Mouse (Mus musculus) kidney, embryonic 15.5 days (tissue): ENCODE measurements around the gene Tagap1. TPM values are rescaled to one million over a fixed set of nuclear protein-coding genes. Genes with fewer than 3 reads are reported as not detected.
"Not testable (repeated sequence)": the region's sequence is repeated elsewhere in the genome, so short reads cannot be mapped to it uniquely, and the experiment has no call there.

Experiments used
- ATAC-seq: fragments of 200-750 bp; cut with Nextera tagmentation; replicated peaks from 2 replicates; pipeline ENCODE4 v1.8.0; 2017; ENCODE audit warnings: moderate TSS enrichment; ENCODE audit not compliant: low FRiP score
- H3K27ac ChIP-seq: fragments of 300-500 bp; sonication (generic); 2 replicates; pipeline ENCODE4 v1.5.1; 2015; ENCODE audit warnings: mild to moderate bottlenecking, inconsistent platforms
- H3K27me3 ChIP-seq: fragments of 300-500 bp; sonication (generic); 2 replicates; pipeline ENCODE4 v1.6.1; 2015; ENCODE audit warnings: inconsistent platforms
- H3K36me3 ChIP-seq: fragments of 300-500 bp; sonication (generic); 2 replicates; pipeline ENCODE4 v1.6.1; 2015; ENCODE audit warnings: inconsistent platforms
- H3K4me1 ChIP-seq: fragments of 300-500 bp; sonication (generic); 2 replicates; pipeline ENCODE4 v1.6.1; 2015; ENCODE audit warnings: inconsistent platforms
- H3K4me2 ChIP-seq: fragments of 300-500 bp; sonication (generic); 2 replicates; pipeline ENCODE4 v1.6.1; 2015; ENCODE audit warnings: moderate library complexity, mild to moderate bottlenecking, inconsistent platforms
- H3K4me3 ChIP-seq: fragments of 300-500 bp; sonication (generic); replicated peaks from 2 replicates; pipeline ENCODE4 v1.5.1; 2015; ENCODE audit warnings: mild to moderate bottlenecking, inconsistent platforms
- H3K9ac ChIP-seq: fragments of 300-500 bp; sonication (generic); 2 replicates; pipeline ENCODE4 v1.6.1; 2015; ENCODE audit warnings: mild to moderate bottlenecking, inconsistent platforms
- H3K9me3 ChIP-seq: fragments of 300-500 bp; sonication (generic); replicated peaks from 2 replicates; pipeline ENCODE4 v1.6.1; 2016; ENCODE audit warnings: inconsistent platforms
- WGBS: fragments of 180-500 bp; shearing (Covaris S2); methylation state at CpG from one replicate; pipeline ENCODE4 v1.1.7; 2015; ENCODE audit warnings: mixed read lengths; 5-methylcytosine and 5-hydroxymethylcytosine counted together
- polyA plus RNA-seq: library from polyadenylated mRNA; unstranded; fragments of >200 nt; fragmentation: Nextera tagmentation; extraction: Ambion mirVana; gene quantifications from 2 replicates; pipeline ENCODE4 v1.2.1, GENCODE M21; 2015

Tagap1 gene
- polyA plus RNA-seq, result 53.5 and 56.3 TPM in 2 replicates

- H3K4me2 ChIP-seq, result peak within 1 kb of the TSS; percentile 55
- not testable (repeated sequence) for H3K27me3 ChIP-seq, H3K4me1 ChIP-seq, H3K36me3 ChIP-seq, H3K9me3 ChIP-seq, ATAC-seq
- H3K27ac ChIP-seq, result peak within 1 kb of the TSS; percentile 76
- WGBS, result under 1% methylated on average over 47 of the region's 51 CpGs
- H3K9ac ChIP-seq, result peak within 1 kb of the TSS; percentile 43; the same call in 1 of the 2 replicates
- peak within 1 kb of the TSS; percentile 54 for H3K4me3 ChIP-seq
Observed at GRCm38 (mm10) chr17:6960776-6961175, at the start of gene Tagap1. Gene Tagap1, minus strand, starts transcription at chr17:6961156.

GRCm38 (mm10) chr17:7009901-7010300 lies 48.9 kb upstream of the Tagap1 start:
- not testable (repeated sequence) for H3K9me3 ChIP-seq, H3K36me3 ChIP-seq, H3K9ac ChIP-seq, ATAC-seq, H3K27me3 ChIP-seq, H3K4me3 ChIP-seq, H3K4me1 ChIP-seq, H3K27ac ChIP-seq, H3K4me2 ChIP-seq
- WGBS, result 65% methylated on average over 5 of the region's 9 CpGs

GRCm38 (mm10) chr17:7009440-7009839 lies 48.5 kb upstream of the Tagap1 start:
- not testable (repeated sequence) for H3K27me3 ChIP-seq, H3K27ac ChIP-seq, H3K4me1 ChIP-seq, H3K9me3 ChIP-seq, H3K4me2 ChIP-seq, ATAC-seq, H3K9ac ChIP-seq, H3K36me3 ChIP-seq, H3K4me3 ChIP-seq
- WGBS, result no CpG with 5 or more reads among the region's 7 CpGs

GRCm38 (mm10) chr17:7008885-7009284 lies 47.9 kb upstream of the Tagap1 start:
- not testable (repeated sequence) for H3K9ac ChIP-seq, H3K27ac ChIP-seq, H3K9me3 ChIP-seq, H3K4me2 ChIP-seq, H3K27me3 ChIP-seq, ATAC-seq, H3K4me3 ChIP-seq, H3K4me1 ChIP-seq, H3K36me3 ChIP-seq

GRCm38 (mm10) chr17:7005646-7006045 lies 44.7 kb upstream of the Tagap1 start:
- H3K9me3 ChIP-seq, ATAC-seq, H3K36me3 ChIP-seq, H3K4me2 ChIP-seq, H3K4me3 ChIP-seq, H3K9ac ChIP-seq, H3K27me3 ChIP-seq, H3K27ac ChIP-seq, H3K4me1 ChIP-seq: not testable (repeated sequence)
- WGBS, result 73% methylated on average over 3 of the region's 4 CpGs

GRCm38 (mm10) chr17:7003392-7003791 lies 42.4 kb upstream of the Tagap1 start:
- not testable (repeated sequence) for H3K4me3 ChIP-seq, H3K9ac ChIP-seq, H3K27ac ChIP-seq, H3K9me3 ChIP-seq, H3K4me1 ChIP-seq, ATAC-seq, H3K4me2 ChIP-seq, H3K27me3 ChIP-seq, H3K36me3 ChIP-seq
- no CpG with 5 or more reads among the region's 3 CpGs for WGBS

- ATAC-seq, H3K27me3 ChIP-seq, H3K4me3 ChIP-seq, H3K9ac ChIP-seq, H3K36me3 ChIP-seq, H3K9me3 ChIP-seq, H3K27ac ChIP-seq, H3K4me1 ChIP-seq, H3K4me2 ChIP-seq: not testable (repeated sequence)
- WGBS, result 57% methylated on average over 9 of the region's 12 CpGs
Observed at GRCm38 (mm10) chr17:7001790-7002585, 41.0 kb upstream of the Tagap1 start.

GRCm38 (mm10) chr17:6997778-6998490 lies 37.0 kb upstream of the Tagap1 start:
- not testable (repeated sequence) for H3K9ac ChIP-seq, H3K4me1 ChIP-seq, H3K36me3 ChIP-seq, H3K9me3 ChIP-seq, H3K27ac ChIP-seq, H3K27me3 ChIP-seq, H3K4me3 ChIP-seq, H3K4me2 ChIP-seq, ATAC-seq
- 71% methylated on average over 2 of the region's 7 CpGs for WGBS

GRCm38 (mm10) chr17:6996826-6997225 lies 35.9 kb upstream of the Tagap1 start:
- H3K36me3 ChIP-seq, H3K9me3 ChIP-seq: not testable (repeated sequence)

GRCm38 (mm10) chr17:6995504-6995903 lies 34.5 kb upstream of the Tagap1 start:
- H3K4me1 ChIP-seq, ATAC-seq, H3K4me3 ChIP-seq, H3K36me3 ChIP-seq, H3K27ac ChIP-seq, H3K9me3 ChIP-seq, H3K4me2 ChIP-seq, H3K9ac ChIP-seq, H3K27me3 ChIP-seq: not testable (repeated sequence)
- no CpG with 5 or more reads among the region's 6 CpGs for WGBS

More at GRCm38 (mm10) chr17:6996826-6997225, 35.9 kb upstream of the Tagap1 start:
- not testable (repeated sequence) for H3K4me3 ChIP-seq, H3K9ac ChIP-seq, H3K27me3 ChIP-seq, H3K4me2 ChIP-seq, ATAC-seq, H3K4me1 ChIP-seq, H3K27ac ChIP-seq
- WGBS, result 87% methylated on average over 8 of the region's 8 CpGs

GRCm38 (mm10) chr17:6986118-6986517 lies 25.2 kb upstream of the Tagap1 start:
- not testable (repeated sequence) for ATAC-seq, H3K4me3 ChIP-seq, H3K36me3 ChIP-seq, H3K9ac ChIP-seq, H3K4me2 ChIP-seq, H3K4me1 ChIP-seq, H3K9me3 ChIP-seq, H3K27me3 ChIP-seq, H3K27ac ChIP-seq
- 100% methylated on average over 1 of the region's 1 CpGs for WGBS

GRCm38 (mm10) chr17:6980144-6980543 lies 19.2 kb upstream of the Tagap1 start:
- H3K27me3 ChIP-seq, H3K36me3 ChIP-seq, H3K9ac ChIP-seq, ATAC-seq, H3K9me3 ChIP-seq, H3K4me3 ChIP-seq, H3K27ac ChIP-seq, H3K4me2 ChIP-seq, H3K4me1 ChIP-seq: not testable (repeated sequence)
- WGBS, result 83% methylated on average over 5 of the region's 8 CpGs
